Mouse (Mus musculus) G1E (cell line): ENCODE measurements around the gene Otud1. TPM values are rescaled to one million over a fixed set of nuclear protein-coding genes. Genes with fewer than 3 reads are reported as not detected.

Source experiments
- ATAC-seq: 2 replicates; pipeline ENCODE4 v1.8.0; 2016; ENCODE audit warnings: mild to moderate bottlenecking; ENCODE audit not compliant: insufficient number of reproducible peaks, poor library complexity, low FRiP score, severe bottlenecking; ENCODE audit errors: extremely low read depth
- DNase-seq: peaks from one replicate; pipeline ENCODE4 v3.0.0; 2012; ENCODE audit warnings: low spot score
- H3K27me3 ChIP-seq: 2 replicates; pipeline ENCODE4 v1.6.1; 2012; ENCODE audit warnings: mild to moderate bottlenecking, low read length, inconsistent platforms; ENCODE audit not compliant: insufficient read depth
- H3K36me3 ChIP-seq: replicated peaks from 2 replicates; pipeline ENCODE3; 2012; ENCODE audit warnings: mild to moderate bottlenecking, inconsistent platforms
- H3K4me1 ChIP-seq: 2 replicates; pipeline ENCODE4 v1.6.1; 2012; ENCODE audit warnings: low read depth, low read length, inconsistent platforms, mixed read lengths; ENCODE audit not compliant: insufficient read depth
- H3K4me3 ChIP-seq: 2 replicates; pipeline ENCODE4 v1.5.1; 2012; ENCODE audit warnings: low read depth, mild to moderate bottlenecking, inconsistent platforms, low read length, moderate library complexity, mixed read lengths
- H3K9me3 ChIP-seq: replicated peaks from 2 replicates; pipeline ENCODE4 v1.6.1; 2012; ENCODE audit warnings: inconsistent platforms
- CTCF ChIP-seq: IDR thresholded peaks from 2 replicates; pipeline ENCODE4 v1.5.1; 2012; ENCODE audit warnings: low read depth, low read length, inconsistent platforms, mixed read lengths
- GATA1 ChIP-seq: IDR thresholded peaks from 2 replicates; pipeline ENCODE4 v1.6.1; 2012; ENCODE audit warnings: borderline replicate concordance, low read length, inconsistent platforms, mixed read lengths
- GATA2 ChIP-seq: IDR thresholded peaks from 2 replicates; pipeline ENCODE4 v1.6.1; 2012; ENCODE audit warnings: low read depth, low read length, inconsistent platforms, borderline replicate concordance
- POLR2AphosphoS5 ChIP-seq: IDR thresholded peaks from 2 replicates; pipeline ENCODE4 v1.6.1; 2012; ENCODE audit warnings: low read depth, low read length, inconsistent platforms; ENCODE audit not compliant: insufficient replicate concordance
- TAL1 ChIP-seq: conservative IDR thresholded peaks from 2 replicates; pipeline ENCODE4 v1.6.1; 2012; ENCODE audit warnings: low read depth, low read length, inconsistent platforms, mixed read lengths
- polyA plus RNA-seq: library from polyadenylated mRNA; stranded (reverse); fragments of >175 nt; gene quantifications from 2 replicates; pipeline ENCODE4 v1.2.3, GENCODE M21; 2012
- total RNA-seq, 2 experiments: library from RNA; stranded (forward) in 1 of 2; stranded (reverse) in 1 of 2; fragments of 200-1000 nt in 1 of 2; fragments of >200 nt in 1 of 2; fragmentation: Nextera tagmentation in 1 of 2; gene quantifications; 2 replicates each; pipeline ENCODE4 v1.2.3; 2014 to 2017

Gene Otud1
- total and polyA plus RNA-seq, 3 experiments, result 0.05 TPM; not detected in 2

DNA sequence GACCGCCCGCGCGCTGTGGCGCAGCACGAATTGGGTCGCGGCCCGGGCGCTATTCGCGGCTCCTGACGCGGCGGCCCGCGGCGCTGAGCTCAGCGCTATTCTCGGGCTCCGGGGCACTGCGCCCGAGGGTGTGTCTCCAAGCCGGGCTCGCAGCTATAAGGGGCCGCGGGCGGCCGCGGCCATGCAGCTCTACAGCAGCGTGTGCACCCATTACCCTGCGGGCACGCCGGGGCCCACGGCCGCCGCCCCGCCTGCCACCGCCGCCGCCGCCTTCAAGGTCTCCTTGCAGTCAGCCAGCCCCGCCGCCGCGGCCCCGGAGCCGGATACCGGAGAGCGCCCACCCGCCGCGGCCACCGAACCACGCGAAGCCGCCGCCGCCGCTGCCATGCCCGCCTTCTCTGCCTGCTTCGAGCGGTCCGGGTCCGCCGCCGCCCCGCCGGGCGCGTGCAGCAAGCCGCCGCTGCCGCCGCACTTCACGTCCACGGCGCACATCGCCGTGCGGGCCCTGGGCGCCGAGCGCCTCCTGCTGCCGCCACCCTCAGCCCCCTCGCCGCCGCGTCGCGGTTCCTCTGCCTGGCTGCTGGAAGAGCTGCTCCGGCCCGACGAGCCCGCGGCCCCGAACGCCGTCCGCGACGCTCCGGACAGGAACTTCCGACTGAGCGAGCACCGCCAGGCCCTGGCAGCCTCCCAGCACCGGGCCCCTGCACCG is 483 bp downstream of the Otud1 start:
- Histone ChIP-seq H3K27me3 (peaks cover 3% of the 10 kb centered on the region; the same call in 1 of the 2 replicates), H3K4me3 (no peak overlapping the region), H3K9me3 (peaks cover 20% of the 10 kb centered on the region), H3K36me3 (no peaks in the 10 kb centered on the region), H3K4me1 (no peaks in the 10 kb centered on the region)
- DNase-seq, result no peak
- no peak for ATAC-seq
- TF ChIP-seq POLR2AphosphoS5, result no peak
- TF ChIP-seq GATA1, result no peak
- TF ChIP-seq CTCF, result no peak
- no peak for TF ChIP-seq GATA2
- TF ChIP-seq TAL1, result no peak

DNA sequence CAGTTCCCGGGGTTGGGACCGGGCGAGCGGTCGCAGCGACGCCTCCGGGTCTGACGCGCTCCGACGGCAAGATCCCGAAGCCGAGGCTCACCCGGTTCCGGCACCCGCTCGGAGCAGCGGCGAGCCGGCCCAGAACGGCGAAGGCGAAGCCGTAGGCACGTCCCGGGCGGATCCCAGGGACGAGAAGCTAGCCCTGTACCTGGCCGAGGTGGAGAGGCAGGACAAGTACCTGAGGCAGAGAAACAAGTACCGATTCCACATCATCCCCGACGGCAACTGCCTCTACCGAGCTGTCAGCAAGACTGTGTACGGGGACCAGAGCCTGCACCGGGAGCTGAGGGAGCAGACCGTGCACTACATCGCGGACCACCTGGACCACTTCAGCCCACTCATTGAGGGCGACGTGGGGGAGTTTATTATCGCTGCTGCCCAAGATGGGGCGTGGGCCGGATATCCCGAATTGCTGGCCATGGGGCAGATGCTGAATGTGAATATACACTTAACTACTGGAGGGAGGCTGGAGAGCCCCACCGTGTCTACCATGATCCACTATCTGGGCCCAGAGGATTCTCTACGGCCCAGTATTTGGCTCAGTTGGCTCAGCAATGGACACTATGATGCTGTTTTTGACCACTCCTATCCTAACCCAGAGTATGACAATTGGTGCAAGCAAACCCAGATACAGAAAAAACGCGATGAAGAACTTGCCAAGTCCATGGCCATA is 1.3 kb downstream of the Otud1 start:
- DNase-seq (no peak), ATAC-seq (no peak)
- Histone ChIP-seq H3K36me3 (no peaks in the 10 kb centered on the region), H3K4me1 (no peaks in the 10 kb centered on the region), H3K9me3 (peaks cover 20% of the 10 kb centered on the region), H3K4me3 (no peak overlapping the region; the same call in 1 of the 2 replicates), H3K27me3 (peaks cover 3% of the 10 kb centered on the region; the same call in 1 of the 2 replicates)
- TF ChIP-seq GATA2, result no peak
- TF ChIP-seq GATA1, result no peak
- TF ChIP-seq CTCF, result no peak
- TF ChIP-seq TAL1, result no peak
- no peak for TF ChIP-seq POLR2AphosphoS5

DNA sequence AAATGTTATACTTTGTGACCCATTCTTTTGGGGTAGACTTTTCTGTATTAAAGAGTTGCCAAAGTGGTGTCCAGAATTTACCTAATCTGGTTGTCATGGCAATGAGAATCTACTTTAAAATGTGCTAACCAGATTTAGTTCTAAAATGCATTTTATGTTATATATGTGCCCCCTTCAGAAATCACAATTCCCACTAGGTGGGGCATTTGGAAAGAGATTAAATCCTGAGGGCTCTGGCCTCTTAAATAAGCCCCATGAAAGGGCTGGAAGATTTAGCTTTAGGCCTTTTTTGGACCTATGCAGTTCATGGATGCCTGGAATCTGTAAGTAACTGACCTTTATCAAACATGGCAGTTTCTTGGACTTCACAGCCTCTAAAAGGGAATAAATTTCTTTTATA is 3.3 kb downstream of the Otud1 start:
- Histone ChIP-seq H3K4me1 (no peaks in the 10 kb centered on the region), H3K27me3 (peaks cover 4% of the 10 kb centered on the region; the same call in 1 of the 2 replicates), H3K36me3 (no peaks in the 10 kb centered on the region), H3K9me3 (peaks cover 20% of the 10 kb centered on the region), H3K4me3 (no peak overlapping the region)
- TF ChIP-seq TAL1 (no peak), GATA2 (no peak), POLR2AphosphoS5 (no peak)
- ATAC-seq, result no peak
- DNase-seq, result no peak

DNA sequence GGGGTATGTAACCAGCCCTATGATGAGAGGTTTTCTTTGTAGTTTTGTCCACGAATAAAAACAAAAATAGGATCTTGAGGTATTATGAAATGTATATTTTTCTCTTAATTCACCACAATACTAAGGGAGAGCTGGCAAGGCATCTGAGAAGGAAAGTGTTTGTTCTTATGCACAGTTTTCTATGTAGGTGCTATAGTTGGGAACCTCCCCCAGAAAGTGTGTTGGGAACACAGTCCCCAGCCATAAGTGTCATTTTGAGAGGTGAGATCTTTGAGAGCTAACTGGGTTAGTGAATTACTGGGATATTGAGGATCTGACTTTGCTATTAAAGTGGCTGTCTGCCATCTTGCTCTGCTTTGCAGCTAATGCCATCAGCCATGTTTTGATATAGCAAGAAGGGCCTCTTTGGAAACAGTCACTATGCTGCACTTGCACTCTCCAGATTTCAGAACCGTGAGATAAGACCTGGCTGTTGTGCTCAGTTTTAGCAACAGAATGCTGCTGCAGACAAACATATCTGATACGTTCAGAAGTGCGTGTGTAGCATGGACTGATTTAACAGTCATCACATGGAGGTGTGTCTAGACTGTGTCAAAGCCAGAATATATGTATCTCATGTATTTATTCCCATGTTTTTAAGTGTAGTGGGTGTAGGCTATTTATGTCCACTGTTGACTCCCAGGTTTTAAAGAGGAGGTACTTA is 5.7 kb downstream of the Otud1 start:
- ATAC-seq (no peak), DNase-seq (no peak)
- peaks cover 7% of the 10 kb centered on the region for H3K9me3 ChIP-seq
- H3K27me3 ChIP-seq, result peaks cover 5% of the 10 kb centered on the region; the same call in 1 of the 2 replicates
- H3K4me3 ChIP-seq, result no peak overlapping the region
- no peaks in the 10 kb centered on the region for H3K4me1 ChIP-seq
- no peaks in the 10 kb centered on the region for H3K36me3 ChIP-seq
- no peak for TF ChIP-seq GATA1
- TF ChIP-seq CTCF, result no peak
- TF ChIP-seq TAL1, result no peak
- no peak for TF ChIP-seq POLR2AphosphoS5
- TF ChIP-seq GATA2, result no peak

DNA sequence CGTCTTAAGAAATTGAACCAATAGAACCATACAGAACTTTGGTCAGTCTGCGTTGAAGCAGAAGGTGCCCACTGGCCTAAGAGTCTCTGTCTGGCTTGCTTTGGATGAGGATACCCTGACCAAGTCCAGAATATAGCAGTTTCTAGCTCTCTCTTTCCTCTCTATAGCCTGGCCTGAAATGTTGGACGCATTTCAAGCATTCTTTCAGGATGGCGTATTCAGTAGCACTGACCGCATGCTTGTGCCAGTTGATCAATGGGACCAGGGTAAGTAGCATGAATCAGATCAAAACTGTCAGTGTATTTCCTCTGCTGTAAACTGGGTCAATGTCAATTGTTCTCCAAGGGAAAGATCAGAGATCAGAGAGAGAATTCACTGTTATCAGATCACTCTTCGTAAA is 6.6 kb downstream of the Otud1 start:
- ATAC-seq, result no peak
- TF ChIP-seq GATA2 (no peak), POLR2AphosphoS5 (no peak), TAL1 (no peak), CTCF (no peak), GATA1 (no peak)
- no peak for DNase-seq
- no peaks in the 10 kb centered on the region for H3K36me3 ChIP-seq
- no peaks in the 10 kb centered on the region for H3K4me1 ChIP-seq
- H3K27me3 ChIP-seq, result 0 out of 2 replicates have a peak, but pooled peaks cover 2% of the 10 kb centered on the region
- H3K9me3 ChIP-seq, result no peaks in the 10 kb centered on the region
- H3K4me3 ChIP-seq, result no peak overlapping the region
